Mouse (Mus musculus) hindbrain, embryonic 11.5 days (tissue): ENCODE measurements at regions not wholly inside any gene's neighbourhood (a gene's known extent, or its start where the extent isn't known, plus 50 kb on each side); places are given as distances from the start of the nearest gene placed in this dataset.

Experiments
- ATAC-seq: fragments of 200-750 bp; cut with Nextera tagmentation; 2 replicates; pipeline ENCODE4 v1.8.0; 2017; ENCODE audit warnings: mild to moderate bottlenecking, moderate TSS enrichment, moderate library complexity; ENCODE audit not compliant: low FRiP score
- DNase-seq: peaks from one replicate; pipeline ENCODE4 v3.0.0-alpha.2; 2015; ENCODE audit warnings: low spot score
- H3K27ac ChIP-seq: fragments of 300-500 bp; sonication (generic); 2 replicates; pipeline ENCODE4 v1.5.1; 2014; ENCODE audit warnings: mild to moderate bottlenecking, low read depth, low read length
- H3K27me3 ChIP-seq: fragments of 300-500 bp; sonication (generic); 2 replicates; pipeline ENCODE4 v1.6.1; 2014; ENCODE audit warnings: mild to moderate bottlenecking, low read length, moderate library complexity, mixed read lengths; ENCODE audit not compliant: control insufficient read depth, insufficient read depth
- H3K36me3 ChIP-seq: fragments of 300-500 bp; sonication (generic); 2 replicates; pipeline ENCODE4 v1.6.1; 2014; ENCODE audit warnings: mild to moderate bottlenecking, low read length, moderate library complexity, mixed read lengths; ENCODE audit not compliant: control insufficient read depth, insufficient read depth
- H3K4me1 ChIP-seq: fragments of 300-500 bp; sonication (generic); replicated peaks from 2 replicates; pipeline ENCODE4 v1.6.1; 2014; ENCODE audit warnings: low read length, mixed read lengths; ENCODE audit not compliant: control insufficient read depth, insufficient read depth
- H3K4me2 ChIP-seq: fragments of 300-500 bp; sonication (generic); replicated peaks from 2 replicates; pipeline ENCODE4 v1.6.1; 2014; ENCODE audit warnings: mild to moderate bottlenecking, low read depth, low read length
- H3K4me3 ChIP-seq: fragments of 300-500 bp; sonication (generic); 2 replicates; pipeline ENCODE4 v1.5.1; 2014; ENCODE audit warnings: low read depth, low read length
- H3K9ac ChIP-seq: fragments of 300-500 bp; sonication (generic); 2 replicates; pipeline ENCODE4 v1.6.1; 2014; ENCODE audit warnings: low read depth, low read length
- H3K9me3 ChIP-seq: fragments of 300-500 bp; sonication (generic); 2 replicates; pipeline ENCODE4 v1.6.1; 2016; ENCODE audit warnings: low read length; ENCODE audit not compliant: control insufficient read depth
- WGBS: fragments of 180-500 bp; shearing (Covaris S2); extraction: QIAGEN DNeasy Blood & Tissue Kit; methylation state at CpG from one replicate; pipeline ENCODE4 v1.1.7; 2014; 5-methylcytosine and 5-hydroxymethylcytosine counted together

GRCm38 (mm10) chr8:41648276-41648675 is 231.4 kb upstream of the Frg1 start:
- Histone ChIP-seq H3K36me3 (no peaks in the 10 kb centered on the region), H3K4me3 (no peak overlapping the region), H3K4me1 (no peaks in the 10 kb centered on the region), H3K9ac (no peak overlapping the region), H3K27me3 (no peaks in the 10 kb centered on the region), H3K9me3 (no peaks in the 10 kb centered on the region), H3K27ac (no peak overlapping the region), H3K4me2 (no peak overlapping the region)
- no peak for ATAC-seq
- WGBS = 86% methylated on average over 1 of the region's 1 CpGs
- DNase-seq = no peak

GRCm38 (mm10) chr8:41644626-41645025 is 227.8 kb upstream of the Frg1 start:
- no peak overlapping the region for H3K9ac ChIP-seq
- H3K9me3 ChIP-seq = no peaks in the 10 kb centered on the region
- H3K4me1 ChIP-seq = no peaks in the 10 kb centered on the region
- no peak for ATAC-seq
- H3K36me3 ChIP-seq = no peaks in the 10 kb centered on the region
- no peaks in the 10 kb centered on the region for H3K27me3 ChIP-seq
- no peak overlapping the region for H3K4me2 ChIP-seq
- WGBS = 75% methylated on average over 5 of the region's 5 CpGs
- peak; percentile 4 for DNase-seq
- H3K27ac ChIP-seq = no peak overlapping the region
- H3K4me3 ChIP-seq = no peak overlapping the region

DNA sequence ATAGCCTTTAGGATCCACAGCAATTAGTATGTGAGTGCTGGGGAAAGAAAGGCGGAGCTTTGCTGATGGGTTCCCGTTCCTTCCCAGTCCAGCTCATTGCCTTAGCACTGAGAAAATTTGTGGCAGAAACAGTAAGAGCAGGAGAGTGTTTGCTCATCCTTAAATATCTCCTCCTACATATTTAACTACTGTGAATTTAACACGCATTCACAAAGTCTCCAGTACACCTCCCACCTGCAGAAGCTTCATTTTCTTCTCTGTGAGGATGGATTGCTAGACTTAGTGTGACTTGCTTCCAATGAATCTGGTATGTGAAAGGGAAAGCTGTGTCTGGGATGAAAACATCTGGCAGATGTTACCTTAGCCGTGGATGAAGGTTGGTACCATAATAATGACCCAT is 207.0 kb upstream of the Frg1 start:
- Histone ChIP-seq H3K4me3 (no peak overlapping the region), H3K36me3 (no peaks in the 10 kb centered on the region), H3K27ac (no peak overlapping the region), H3K4me1 (no peaks in the 10 kb centered on the region), H3K4me2 (no peak overlapping the region), H3K27me3 (no peaks in the 10 kb centered on the region), H3K9ac (no peak overlapping the region), H3K9me3 (no peaks in the 10 kb centered on the region)
- ATAC-seq (no peak), DNase-seq (no peak)
- 89% methylated on average over 4 of the region's 4 CpGs for WGBS

DNA sequence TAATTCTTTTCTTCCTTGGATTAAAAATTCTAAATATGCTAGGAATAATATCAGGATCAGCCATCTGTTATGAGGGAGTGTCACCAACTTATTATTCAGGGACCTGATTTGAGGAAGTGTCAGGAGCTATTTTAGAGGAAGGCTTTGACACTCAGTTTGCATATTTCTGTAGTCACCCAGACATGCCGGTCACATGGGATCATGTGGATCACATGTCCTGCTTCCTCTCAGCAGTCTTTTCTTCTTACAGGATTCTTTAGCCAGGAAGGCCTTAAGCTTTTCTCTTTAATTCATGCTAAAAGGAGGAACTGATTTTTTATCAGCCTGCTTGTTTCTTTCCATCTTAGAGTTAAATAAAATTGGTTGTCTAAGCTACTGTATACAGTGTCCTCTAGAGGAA is 183.4 kb upstream of the Frg1 start:
- DNase-seq = no peak
- Histone ChIP-seq H3K9me3 (no peaks in the 10 kb centered on the region), H3K4me3 (no peak overlapping the region), H3K27me3 (no peaks in the 10 kb centered on the region), H3K4me1 (no peaks in the 10 kb centered on the region), H3K4me2 (no peak overlapping the region), H3K36me3 (no peaks in the 10 kb centered on the region), H3K27ac (no peak overlapping the region), H3K9ac (no peak overlapping the region)
- no peak for ATAC-seq
- 68% methylated on average over 1 of the region's 1 CpGs for WGBS

DNA sequence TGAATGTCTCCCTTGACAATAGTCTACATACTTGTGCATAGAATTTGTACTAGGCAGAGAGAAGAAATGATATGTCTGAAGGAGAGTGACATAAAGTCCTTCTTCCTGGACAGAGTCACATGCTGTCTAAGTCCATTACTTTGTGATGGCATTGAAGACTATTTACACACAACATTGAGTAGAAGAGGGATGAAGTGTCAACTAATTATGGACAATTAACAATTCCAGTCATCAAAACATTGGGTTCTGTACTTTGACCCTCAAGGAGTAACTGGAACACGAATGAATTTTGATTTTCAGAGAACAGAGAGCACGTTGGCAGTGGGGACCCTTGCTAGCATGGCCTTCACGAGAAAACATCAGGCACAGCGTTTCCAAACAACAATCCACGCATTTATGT is 177.6 kb upstream of the Frg1 start:
- ATAC-seq (no peak), DNase-seq (no peak)
- Histone ChIP-seq H3K27me3 (no peaks in the 10 kb centered on the region), H3K36me3 (no peaks in the 10 kb centered on the region), H3K9ac (no peak overlapping the region), H3K9me3 (no peaks in the 10 kb centered on the region), H3K4me1 (no peaks in the 10 kb centered on the region), H3K4me3 (no peak overlapping the region), H3K4me2 (no peak overlapping the region), H3K27ac (no peak overlapping the region)
- WGBS = 90% methylated on average over 5 of the region's 5 CpGs

DNA sequence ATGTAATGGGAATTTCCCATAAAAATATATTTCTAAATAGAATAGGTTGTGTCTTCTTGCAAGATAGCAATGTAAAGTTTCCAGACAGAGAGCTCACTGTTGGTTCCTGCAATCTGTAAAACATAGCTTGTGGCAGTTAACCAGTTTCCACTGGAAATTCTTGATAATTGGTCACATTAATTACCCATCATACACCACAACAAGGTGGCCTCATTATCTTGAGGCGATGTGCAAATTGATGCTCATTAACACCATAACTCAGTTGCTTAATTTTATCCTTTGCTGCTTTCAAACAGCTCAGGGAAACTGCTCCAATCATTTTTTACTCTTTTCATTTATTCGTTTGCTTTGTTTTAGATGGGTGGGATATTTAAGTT is 176.8 kb upstream of the Frg1 start:
- H3K4me2 ChIP-seq = no peak overlapping the region
- 76% methylated on average over 2 of the region's 2 CpGs for WGBS
- H3K9ac ChIP-seq = no peak overlapping the region
- no peaks in the 10 kb centered on the region for H3K9me3 ChIP-seq
- H3K36me3 ChIP-seq = no peaks in the 10 kb centered on the region
- H3K4me1 ChIP-seq = no peaks in the 10 kb centered on the region
- no peaks in the 10 kb centered on the region for H3K27me3 ChIP-seq
- no peak overlapping the region for H3K4me3 ChIP-seq
- H3K27ac ChIP-seq = no peak overlapping the region
- DNase-seq (no peak), ATAC-seq (no peak)

- H3K27me3 ChIP-seq = no peaks in the 10 kb centered on the region
- no peak overlapping the region for H3K9ac ChIP-seq
- H3K4me3 ChIP-seq = no peak overlapping the region
- DNase-seq (no peak), ATAC-seq (no peak)
- H3K27ac ChIP-seq = no peak overlapping the region
- no peaks in the 10 kb centered on the region for H3K4me1 ChIP-seq
- 83% methylated on average over 6 of the region's 6 CpGs for WGBS
- no peaks in the 10 kb centered on the region for H3K9me3 ChIP-seq
- H3K4me2 ChIP-seq = no peak overlapping the region
- H3K36me3 ChIP-seq = no peaks in the 10 kb centered on the region
Observed at GRCm38 (mm10) chr8:41592741-41593665, 176.1 kb upstream of the Frg1 start.

DNA sequence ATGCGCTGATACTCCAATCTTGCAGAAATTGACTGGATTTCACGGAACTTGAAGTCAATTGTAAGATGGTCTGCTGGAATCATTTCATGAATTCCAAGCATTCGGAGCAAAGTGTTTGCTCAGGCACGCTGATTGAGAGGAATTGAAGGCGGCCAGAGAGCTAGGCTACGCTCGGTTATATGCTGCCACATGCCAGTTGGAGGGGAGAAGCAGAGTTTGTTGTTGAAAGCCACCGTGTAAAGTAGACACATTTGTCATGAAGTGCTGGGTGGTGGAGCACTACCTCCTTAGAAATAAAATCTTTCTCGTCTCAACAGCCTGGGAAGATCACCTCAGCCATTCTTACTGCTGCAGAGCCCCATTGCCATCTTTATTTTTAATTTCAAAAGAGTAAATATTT is 175.3 kb upstream of the Frg1 start:
- no peaks in the 10 kb centered on the region for H3K9me3 ChIP-seq
- H3K4me2 ChIP-seq = no peak overlapping the region
- no peaks in the 10 kb centered on the region for H3K4me1 ChIP-seq
- 82% methylated on average over 9 of the region's 9 CpGs for WGBS
- DNase-seq = no peak
- H3K36me3 ChIP-seq = no peaks in the 10 kb centered on the region
- H3K9ac ChIP-seq = no peak overlapping the region
- no peak for ATAC-seq
- no peak overlapping the region for H3K27ac ChIP-seq
- no peak overlapping the region for H3K4me3 ChIP-seq
- no peaks in the 10 kb centered on the region for H3K27me3 ChIP-seq

DNA sequence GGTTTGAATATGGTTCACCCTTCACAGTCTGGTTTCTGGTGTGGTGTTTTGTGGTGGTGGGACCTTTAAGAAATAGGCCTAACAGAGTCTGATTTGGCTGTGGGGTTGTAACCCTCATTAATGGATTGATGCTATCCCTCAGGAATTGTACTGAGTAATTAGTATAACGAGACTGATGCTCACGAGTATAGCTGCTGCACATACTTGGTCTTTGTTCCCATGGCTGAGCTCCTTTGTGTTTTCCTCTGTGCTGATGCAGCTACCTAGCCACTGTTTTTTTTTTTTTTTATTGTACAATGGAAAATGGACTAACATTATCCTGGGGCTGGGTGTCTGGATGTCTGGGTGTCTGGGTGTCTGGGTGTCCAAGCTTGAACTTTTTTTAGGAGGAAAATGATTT is 171.3 kb upstream of the Frg1 start:
- ATAC-seq (no peak), DNase-seq (no peak)
- WGBS = 75% methylated on average over 2 of the region's 2 CpGs
- Histone ChIP-seq H3K36me3 (no peaks in the 10 kb centered on the region), H3K4me3 (no peak overlapping the region), H3K27ac (no peak overlapping the region), H3K4me1 (no peaks in the 10 kb centered on the region), H3K9ac (no peak overlapping the region), H3K9me3 (no peaks in the 10 kb centered on the region), H3K4me2 (no peak overlapping the region), H3K27me3 (no peaks in the 10 kb centered on the region)
